Mouse (Mus musculus) megakaryocyte, adult 5-6 weeks (primary cell): Measurements from ENCODE around the gene Plcg2. TPM values are rescaled to one million over a fixed set of nuclear protein-coding genes. Genes with fewer than 3 reads are reported as not detected.

Source experiments
- ATAC-seq: 2 replicates; pipeline ENCODE4 v1.8.0; 2016; ENCODE audit warnings: mild to moderate bottlenecking, inconsistent platforms; ENCODE audit not compliant: poor library complexity, severe bottlenecking
- total RNA-seq, 2 experiments: library from RNA; stranded (forward) in 1 of 2; stranded (reverse) in 1 of 2; fragments of 153-499, 151-499 nt in 1 of 2; fragments of 221-1000, 200-1000 nt in 1 of 2; gene quantifications; 2 replicates each; pipeline versions ENCODE4 v1.2.3 to v1.2.4; 2015 to 2017

The Plcg2 gene
- total RNA-seq, 2 experiments from 2014 or later, result 104 to 164 TPM

DNA sequence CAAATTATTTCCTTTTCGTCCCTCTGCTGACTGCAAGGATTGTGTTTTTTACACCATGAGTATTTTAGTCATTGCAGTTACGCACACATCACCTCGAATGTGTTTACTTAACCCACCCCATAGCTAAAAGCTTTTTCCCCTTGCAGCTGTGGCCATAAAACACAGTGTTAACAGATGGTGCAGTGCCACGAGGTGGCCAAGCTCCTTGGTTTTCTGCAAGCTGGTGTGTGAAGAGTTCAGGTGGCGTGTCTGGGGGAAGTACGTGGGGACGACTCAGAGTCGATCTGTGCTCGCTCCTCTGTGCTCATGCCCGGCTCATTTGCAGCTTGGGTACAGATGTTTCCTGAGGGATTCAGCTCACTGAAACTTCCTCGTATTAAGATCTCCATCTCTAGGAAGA is 186.4 kb downstream of the Plcg2 start:
- no peak for ATAC-seq

Other genes starting within 250 kb of the Plcg2 start
- 58.4 and 60.3 TPM in 2 replicates for gene Cmip, start 241.2 kb upstream of the Plcg2 start, total RNA-seq (2015)
- gene Cmip, start 241.2 kb upstream of the Plcg2 start, total RNA-seq (2017), result 22.7 and 26.5 TPM in 2 replicates
- 2.3 and 3.1 TPM in 2 replicates for gene Sdr42e1, start 175.4 kb downstream of the Plcg2 start, total RNA-seq (2015)
- 3.3 and 4.1 TPM in 2 replicates for gene Sdr42e1, start 175.4 kb downstream of the Plcg2 start, total RNA-seq (2017)
- 0.84 TPM in 1 of 2 replicates, not detected in the other for gene Hsd17b2, start 203.6 kb downstream of the Plcg2 start, total RNA-seq (2015)
- not detected in 2 replicates for gene Hsd17b2, start 203.6 kb downstream of the Plcg2 start, total RNA-seq (2017)